Mouse (Mus musculus): Measurements from ENCODE around the gene Mcts1. TPM values are rescaled to one million over a fixed set of nuclear protein-coding genes. Genes with fewer than 3 reads are reported as not detected.
A peak's percentile ranks its signal among the peaks of the same experiment; 100 is the strongest.

The Mcts1 gene
- polyA plus RNA-seq (2014; fragmentation: Nextera tagmentation; extraction: Ambion mirVana) = 86.0 and 86.4 TPM in 2 replicates

DNA sequence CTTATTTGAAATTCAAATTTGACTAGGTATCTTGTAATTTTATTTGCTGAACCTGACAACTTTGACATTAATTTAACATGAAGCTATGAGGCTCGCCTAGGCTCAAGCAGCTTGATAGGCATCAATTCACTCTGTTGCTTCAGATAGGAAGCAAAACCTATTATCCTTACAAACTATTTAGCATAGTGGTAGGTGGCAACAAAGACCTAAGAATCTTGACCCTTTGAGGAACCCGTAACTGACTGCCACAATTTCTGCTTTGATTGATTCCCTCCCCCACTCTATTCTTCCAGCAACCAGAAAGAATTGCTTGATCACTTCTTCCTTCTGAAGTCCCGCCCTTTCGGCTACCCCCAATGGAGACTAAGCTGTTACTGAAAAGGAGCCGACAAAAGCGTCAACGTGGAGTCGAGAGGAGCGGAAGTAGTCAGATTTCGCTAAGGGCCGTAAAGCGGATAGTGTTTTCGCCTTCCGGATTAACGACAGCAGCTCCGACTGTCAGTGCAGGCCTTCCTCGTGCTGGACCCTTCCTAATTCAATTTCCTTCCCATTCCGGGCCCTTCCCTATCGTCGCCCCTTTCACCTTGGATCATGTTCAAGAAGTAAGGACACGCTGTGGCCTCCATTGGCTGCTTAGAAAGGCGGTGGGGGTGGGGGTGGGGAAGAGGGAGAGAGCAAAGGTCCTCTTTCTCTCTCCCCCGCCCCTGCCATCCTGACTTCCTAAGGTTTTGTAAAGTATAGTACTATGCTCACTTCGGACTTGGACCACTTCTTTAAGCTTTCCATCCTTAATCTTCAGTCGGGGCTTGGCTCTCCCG, at the start of gene Mcts1:
Gene Mcts1, plus strand, starts transcription at position 402 of the 818 bp plus-strand sequence.
- H3K9ac ChIP-seq (ENCODE audit: low read length) = peak within 1 kb of the TSS; percentile 51
- 19% methylated on average over 26 of the region's 26 CpGs for WGBS
- peak; percentile 60 for DNase-seq (ENCODE audit: low spot score)
- no peaks in the 10 kb centered on the region for H3K4me1 ChIP-seq (replicated peaks; ENCODE audit: control insufficient read depth, insufficient read depth, low read length)
- H3K4me2 ChIP-seq (ENCODE audit: low read length) = peak within 1 kb of the TSS; percentile 49
- peak within 1 kb of the TSS; percentile 64 for H3K27ac ChIP-seq (ENCODE audit: low read depth)
- H3K27me3 ChIP-seq (replicated peaks; ENCODE audit: control insufficient read depth, insufficient read depth, low read length) = no peaks in the 10 kb centered on the region
- H3K4me3 ChIP-seq (ENCODE audit: low read depth, low read length) = peak within 1 kb of the TSS; percentile 41
- peak; percentile 89 for ATAC-seq (replicated peaks; ENCODE audit: low FRiP score, low TSS enrichment, low read depth)
- H3K9me3 ChIP-seq (ENCODE audit: control insufficient read depth, low read length) = no peaks in the 10 kb centered on the region
- no peaks in the 10 kb centered on the region for H3K36me3 ChIP-seq (ENCODE audit: control insufficient read depth, insufficient read depth, low read length)

DNA sequence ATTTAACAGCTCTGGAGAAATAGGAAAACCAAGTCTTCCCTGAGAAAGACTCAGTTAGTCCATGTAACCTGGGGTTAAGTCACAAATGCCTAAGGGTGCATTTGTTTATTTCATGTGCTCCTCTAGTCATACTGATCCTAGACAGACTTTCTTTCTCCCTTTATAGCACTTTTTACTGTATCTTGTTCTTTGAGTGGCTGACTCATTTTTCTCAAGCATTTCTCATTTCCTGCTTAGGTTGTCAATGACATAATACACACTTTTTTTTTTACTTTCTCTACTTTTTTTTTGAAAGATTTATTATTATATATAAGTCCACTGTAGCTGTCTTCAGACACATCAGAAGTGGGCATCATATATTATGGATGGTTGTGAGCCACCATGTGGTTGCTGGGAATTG, 47.1 kb upstream of the Mcts1 start:
- Histone ChIP-seq H3K4me1 (replicated peaks; ENCODE audit: control insufficient read depth, insufficient read depth, low read length) (no peaks in the 10 kb centered on the region), H3K36me3 (ENCODE audit: control insufficient read depth, insufficient read depth, low read length) (peaks cover 20% of the 10 kb centered on the region), H3K9me3 (ENCODE audit: control insufficient read depth, low read length) (no peaks in the 10 kb centered on the region), H3K27me3 (replicated peaks; ENCODE audit: control insufficient read depth, insufficient read depth, low read length) (no peaks in the 10 kb centered on the region), H3K9ac (ENCODE audit: low read length) (no peak overlapping the region), H3K4me3 (ENCODE audit: low read depth, low read length) (no peak overlapping the region), H3K27ac (ENCODE audit: low read depth) (no peak overlapping the region), H3K4me2 (ENCODE audit: low read length) (no peak overlapping the region)
- ATAC-seq (replicated peaks; ENCODE audit: low FRiP score, low TSS enrichment, low read depth) (no peak), DNase-seq (ENCODE audit: low spot score) (no peak)

DNA sequence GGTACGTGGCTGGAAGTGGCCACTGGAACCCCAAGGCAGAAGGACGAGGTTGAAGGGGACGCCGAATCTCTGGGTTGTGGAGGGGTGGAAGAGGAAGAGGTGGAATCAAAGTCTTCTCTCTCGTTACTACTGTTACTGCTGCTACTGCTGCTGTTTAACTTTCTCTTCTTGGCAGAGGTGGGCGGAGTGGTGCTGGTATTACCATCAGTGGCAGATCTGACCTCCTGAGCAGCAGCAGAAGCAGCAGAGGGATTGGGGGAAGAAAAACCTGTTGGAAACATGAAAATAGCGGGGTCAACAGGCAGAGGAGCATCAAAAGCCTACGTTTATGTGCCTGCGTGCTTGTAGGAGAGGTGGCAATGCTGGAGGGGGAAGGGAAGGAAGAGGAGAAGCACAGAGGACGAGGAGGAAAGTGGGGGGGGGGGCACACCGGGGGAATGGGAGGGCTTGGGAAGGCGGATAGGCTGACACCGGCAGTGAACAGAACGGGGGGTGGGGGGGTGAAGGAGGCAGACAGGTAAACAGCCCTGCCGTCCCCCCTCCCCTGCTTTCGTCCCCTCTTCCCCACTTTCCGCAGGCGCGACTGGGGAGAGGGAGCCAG, 36.3 kb upstream of the Mcts1 start:
- 12% methylated on average over 12 of the region's 19 CpGs for WGBS
- Histone ChIP-seq H3K27ac (ENCODE audit: low read depth) (peak overlapping the region; percentile 95), H3K9ac (ENCODE audit: low read length) (peak overlapping the region; percentile 59), H3K9me3 (ENCODE audit: control insufficient read depth, low read length) (no peaks in the 10 kb centered on the region), H3K36me3 (ENCODE audit: control insufficient read depth, insufficient read depth, low read length) (no peaks in the 10 kb centered on the region; the same call in 1 of the 2 replicates), H3K4me1 (replicated peaks; ENCODE audit: control insufficient read depth, insufficient read depth, low read length) (no peaks in the 10 kb centered on the region), H3K4me2 (ENCODE audit: low read length) (peak overlapping the region; percentile 59), H3K27me3 (replicated peaks; ENCODE audit: control insufficient read depth, insufficient read depth, low read length) (no peaks in the 10 kb centered on the region), H3K4me3 (ENCODE audit: low read depth, low read length) (peak overlapping the region; percentile 43)
- no peak for ATAC-seq (replicated peaks; ENCODE audit: low FRiP score, low TSS enrichment, low read depth)
- DNase-seq (ENCODE audit: low spot score) = peak; percentile 55

GRCm38 (mm10) chrX:38564542-38565175, 35.7 kb upstream of the Mcts1 start:
- 8% methylated on average over 30 of the region's 52 CpGs for WGBS

GRCm38 (mm10) chrX:38565176-38565542, 35.2 kb upstream of the Mcts1 start:
- Histone ChIP-seq H3K9ac (ENCODE audit: low read length) (peak overlapping the region; percentile 55), H3K27me3 (replicated peaks; ENCODE audit: control insufficient read depth, insufficient read depth, low read length) (no peaks in the 10 kb centered on the region), H3K4me2 (ENCODE audit: low read length) (peak overlapping the region; percentile 55), H3K36me3 (ENCODE audit: control insufficient read depth, insufficient read depth, low read length) (no peaks in the 10 kb centered on the region), H3K27ac (ENCODE audit: low read depth) (peak overlapping the region; percentile 95), H3K4me1 (replicated peaks; ENCODE audit: control insufficient read depth, insufficient read depth, low read length) (no peaks in the 10 kb centered on the region), H3K4me3 (ENCODE audit: low read depth, low read length) (peak overlapping the region; percentile 43), H3K9me3 (ENCODE audit: control insufficient read depth, low read length) (no peaks in the 10 kb centered on the region)
- 16% methylated on average over 8 of the region's 8 CpGs for WGBS
- ATAC-seq (replicated peaks; ENCODE audit: low FRiP score, low TSS enrichment, low read depth) (no peak), DNase-seq (ENCODE audit: low spot score) (no peak)

More at GRCm38 (mm10) chrX:38564542-38565175, 35.7 kb upstream of the Mcts1 start:
- Histone ChIP-seq H3K36me3 (ENCODE audit: control insufficient read depth, insufficient read depth, low read length) (no peaks in the 10 kb centered on the region; the same call in 1 of the 2 replicates), H3K27ac (ENCODE audit: low read depth) (peak overlapping the region; percentile 95), H3K4me1 (replicated peaks; ENCODE audit: control insufficient read depth, insufficient read depth, low read length) (no peaks in the 10 kb centered on the region), H3K4me3 (ENCODE audit: low read depth, low read length) (peak overlapping the region; percentile 43), H3K27me3 (replicated peaks; ENCODE audit: control insufficient read depth, insufficient read depth, low read length) (no peaks in the 10 kb centered on the region), H3K9me3 (ENCODE audit: control insufficient read depth, low read length) (no peaks in the 10 kb centered on the region), H3K9ac (ENCODE audit: low read length) (peak overlapping the region; percentile 59), H3K4me2 (ENCODE audit: low read length) (peak overlapping the region; percentile 59)
- ATAC-seq (replicated peaks; ENCODE audit: low FRiP score, low TSS enrichment, low read depth) (peak; percentile 95), DNase-seq (ENCODE audit: low spot score) (peak; percentile 89)

DNA sequence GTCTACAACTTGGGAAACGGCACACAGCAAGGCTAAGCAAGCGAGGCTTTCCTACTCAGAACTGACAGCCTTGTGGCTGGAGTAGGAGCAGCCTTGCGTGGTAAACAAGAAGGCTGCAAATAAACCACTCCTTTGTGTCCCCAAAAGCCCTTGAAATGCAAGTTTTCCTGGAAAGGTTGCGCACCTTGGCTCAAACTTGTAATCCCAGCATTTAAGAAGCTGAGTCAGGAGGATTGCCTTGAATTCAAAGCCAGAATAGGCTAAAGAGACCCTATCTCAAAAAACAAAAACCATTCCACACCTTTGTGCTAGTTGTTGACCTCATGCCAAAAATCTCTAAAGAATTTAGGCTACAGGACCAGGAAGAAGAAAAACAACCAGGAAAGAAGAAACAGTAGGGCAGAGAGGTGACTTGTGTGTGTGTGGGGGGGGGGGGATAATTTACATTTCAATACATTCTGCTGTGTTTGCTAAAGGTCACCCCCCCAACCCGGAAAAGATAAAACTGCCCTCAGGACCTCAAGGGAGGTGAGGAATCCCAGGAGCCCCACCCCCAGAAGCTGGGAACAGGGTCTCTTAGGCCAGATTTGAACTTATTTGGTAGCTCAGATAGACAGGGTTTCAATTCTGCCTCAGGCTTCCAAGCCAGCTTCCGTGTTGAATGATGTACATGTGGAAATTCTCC, 33.7 kb upstream of the Mcts1 start:
- Histone ChIP-seq H3K4me1 (replicated peaks; ENCODE audit: control insufficient read depth, insufficient read depth, low read length) (no peaks in the 10 kb centered on the region), H3K4me3 (ENCODE audit: low read depth, low read length) (no peak overlapping the region), H3K4me2 (ENCODE audit: low read length) (no peak overlapping the region), H3K27me3 (replicated peaks; ENCODE audit: control insufficient read depth, insufficient read depth, low read length) (no peaks in the 10 kb centered on the region), H3K36me3 (ENCODE audit: control insufficient read depth, insufficient read depth, low read length) (no peaks in the 10 kb centered on the region), H3K9ac (ENCODE audit: low read length) (no peak overlapping the region), H3K9me3 (ENCODE audit: control insufficient read depth, low read length) (no peaks in the 10 kb centered on the region), H3K27ac (ENCODE audit: low read depth) (no peak overlapping the region)
- 69% methylated on average over 6 of the region's 6 CpGs for WGBS
- no peak for DNase-seq (ENCODE audit: low spot score)
- no peak for ATAC-seq (replicated peaks; ENCODE audit: low FRiP score, low TSS enrichment, low read depth)

DNA sequence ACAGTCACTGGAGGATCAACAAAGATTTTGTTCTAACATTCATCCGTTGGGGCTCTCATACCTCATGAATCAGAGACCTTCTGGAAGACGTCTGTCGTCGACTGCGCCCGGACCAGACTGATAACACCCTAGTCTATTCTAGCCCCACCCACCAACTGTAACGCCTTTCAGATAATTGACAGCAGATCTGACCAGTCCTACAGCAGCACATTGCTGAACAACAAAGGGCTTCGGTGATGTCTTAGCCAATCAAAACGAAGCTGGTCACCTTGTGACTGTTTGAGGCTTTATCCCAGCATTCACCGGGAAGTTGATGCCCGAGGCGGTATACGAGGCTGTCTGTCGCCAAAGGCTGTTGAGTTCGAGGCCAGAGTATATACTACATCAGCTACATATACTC, 24.3 kb upstream of the Mcts1 start, which contains the start of gene Cul4b:
Gene Cul4b, minus strand, starts transcription at position 119 of the 400 bp plus-strand sequence.
- WGBS = 85% methylated on average over 15 of the region's 15 CpGs
- H3K9me3 ChIP-seq (ENCODE audit: control insufficient read depth, low read length) = no peaks in the 10 kb centered on the region
- ATAC-seq (replicated peaks; ENCODE audit: low FRiP score, low TSS enrichment, low read depth) = no peak

DNA sequence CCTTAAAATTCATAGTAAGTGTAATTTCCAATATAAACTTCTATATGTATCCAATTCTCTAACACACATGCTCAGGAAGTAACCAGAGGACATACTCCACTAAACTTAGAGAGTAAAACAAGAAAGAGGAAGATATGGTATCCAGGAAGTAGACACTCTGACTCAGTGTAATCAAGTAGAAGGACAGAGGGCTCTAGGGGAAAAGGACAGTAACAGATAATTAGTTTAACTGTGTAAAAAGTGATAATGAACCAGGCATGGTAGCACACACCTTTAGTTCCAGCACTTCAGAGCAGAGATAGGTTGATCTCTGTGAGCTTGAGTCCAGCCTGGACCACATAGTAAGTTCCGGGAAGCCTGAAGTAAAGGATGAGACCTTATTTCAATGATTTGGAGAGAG, 19.2 kb upstream of the Mcts1 start:
- DNase-seq (ENCODE audit: low spot score) (no peak), ATAC-seq (replicated peaks; ENCODE audit: low FRiP score, low TSS enrichment, low read depth) (no peak)
- WGBS = 94% methylated on average over 1 of the region's 1 CpGs
- Histone ChIP-seq H3K27me3 (replicated peaks; ENCODE audit: control insufficient read depth, insufficient read depth, low read length) (no peaks in the 10 kb centered on the region), H3K36me3 (ENCODE audit: control insufficient read depth, insufficient read depth, low read length) (no peaks in the 10 kb centered on the region), H3K4me3 (ENCODE audit: low read depth, low read length) (no peak overlapping the region), H3K9ac (ENCODE audit: low read length) (no peak overlapping the region), H3K9me3 (ENCODE audit: control insufficient read depth, low read length) (no peaks in the 10 kb centered on the region), H3K27ac (ENCODE audit: low read depth) (no peak overlapping the region), H3K4me2 (ENCODE audit: low read length) (no peak overlapping the region), H3K4me1 (replicated peaks; ENCODE audit: control insufficient read depth, insufficient read depth, low read length) (no peaks in the 10 kb centered on the region)

More for the DNA sequence above, 24.3 kb upstream of the Mcts1 start, which contains the start of gene Cul4b:
- Histone ChIP-seq H3K36me3 (ENCODE audit: control insufficient read depth, insufficient read depth, low read length) (no peaks in the 10 kb centered on the region), H3K27me3 (replicated peaks; ENCODE audit: control insufficient read depth, insufficient read depth, low read length) (no peaks in the 10 kb centered on the region), H3K27ac (ENCODE audit: low read depth) (no peak within 1 kb of the TSS), H3K4me2 (ENCODE audit: low read length) (no peak within 1 kb of the TSS), H3K9ac (ENCODE audit: low read length) (no peak within 1 kb of the TSS), H3K4me3 (ENCODE audit: low read depth, low read length) (no peak within 1 kb of the TSS), H3K4me1 (replicated peaks; ENCODE audit: control insufficient read depth, insufficient read depth, low read length) (no peaks in the 10 kb centered on the region)
- no peak for DNase-seq (ENCODE audit: low spot score)
